Mouse (Mus musculus) CD8-positive naive resting alpha-beta T cell, adult 2 months (primary cell): Measurements from ENCODE around the gene Adcy1.

Experiments used
- DNase-seq, 2 experiments: peaks; one replicate each; pipeline ENCODE4 v3.0.0; 2022; ENCODE audit warnings: low read depth in 2 of 2, low spot score in 2 of 2

The Adcy1 gene

DNA sequence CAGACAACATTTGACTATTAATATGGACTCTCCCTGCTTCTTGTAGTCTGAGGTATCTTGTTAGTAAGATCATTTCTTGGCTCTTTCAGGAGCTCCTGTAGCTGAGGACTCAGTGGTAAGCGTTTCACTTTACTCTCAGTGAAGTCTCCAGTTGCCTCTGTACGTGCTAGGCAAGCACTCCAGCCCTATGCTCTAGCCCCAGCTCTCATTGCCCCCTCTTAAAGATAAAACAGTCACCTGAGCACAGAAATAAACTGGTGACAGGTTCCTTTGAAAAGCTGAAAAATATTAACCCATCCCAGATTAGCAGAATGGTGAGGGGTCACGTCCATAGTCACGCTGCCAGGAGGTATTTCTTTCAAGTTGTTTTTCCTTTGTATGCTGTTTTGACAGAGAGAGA, 115.4 kb downstream of the Adcy1 start:
- DNase-seq = no peak

- no peak for DNase-seq
These were observed 116.0 kb downstream of the Adcy1 start for GRCm38 (mm10) chr11:7179276-7179675.

DNA sequence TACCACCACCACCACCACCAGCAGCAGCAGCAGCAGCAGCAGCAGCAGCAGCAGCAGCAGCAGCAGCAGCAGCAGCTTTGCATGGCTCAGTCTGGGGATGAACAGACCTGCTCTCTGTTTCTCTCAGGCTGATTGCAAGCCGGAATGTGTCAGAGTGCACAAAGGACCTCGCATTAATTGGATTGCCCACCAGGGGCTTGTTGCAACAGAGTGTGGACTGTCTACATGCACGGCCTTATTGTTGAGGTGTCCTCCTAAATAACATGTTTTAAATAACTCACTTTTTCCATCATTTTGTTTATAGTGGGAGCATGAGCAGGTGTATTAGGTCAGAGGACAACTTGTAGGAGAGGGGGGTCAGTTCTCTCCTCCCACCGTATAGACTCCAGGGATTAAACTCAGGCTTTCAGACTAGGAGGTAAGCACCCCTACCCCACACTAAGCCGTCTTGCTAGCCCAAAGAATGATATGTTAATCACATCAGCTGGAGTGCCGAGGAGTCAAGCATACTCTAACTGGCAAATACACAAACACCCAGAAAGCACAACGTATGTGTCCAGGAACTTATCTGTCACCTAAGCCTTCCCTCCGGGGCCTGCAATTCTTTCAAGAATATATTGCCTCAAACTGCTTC, 119.2 kb downstream of the Adcy1 start:
- no peak for DNase-seq

- DNase-seq = no peak
These were observed 121.1 kb downstream of the Adcy1 start for GRCm38 (mm10) chr11:7184420-7184819.

DNA sequence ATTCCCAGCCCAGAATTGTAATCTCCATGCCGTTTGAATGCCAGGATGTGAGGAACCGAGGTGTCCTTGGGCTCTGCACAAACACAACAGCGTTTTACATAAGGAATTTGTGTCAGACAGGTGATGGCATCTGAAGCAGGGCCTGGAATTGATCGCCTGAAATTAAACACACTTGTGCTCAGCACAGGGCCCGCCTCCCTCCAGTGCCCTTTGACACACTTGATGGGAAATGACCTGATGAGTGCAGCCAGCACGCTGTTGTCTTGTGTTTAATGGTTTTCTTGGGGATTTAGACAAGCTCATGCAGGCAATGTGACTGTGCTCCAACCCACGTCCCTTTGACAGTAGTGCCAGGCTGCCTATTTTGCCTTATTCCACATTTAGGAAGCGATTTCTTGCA, 124.2 kb downstream of the Adcy1 start:
- DNase-seq = no peak

GRCm38 (mm10) chr11:7188469-7188868, 125.2 kb downstream of the Adcy1 start, which contains the start of gene Gm11985:
Gene Gm11985, minus strand, starts transcription at chr11:7188569.
- no peak for DNase-seq

GRCm38 (mm10) chr11:7192710-7193109, 129.4 kb downstream of the Adcy1 start:
- no peak for DNase-seq

GRCm38 (mm10) chr11:7193134-7193533, 129.8 kb downstream of the Adcy1 start:
- DNase-seq = no peak

DNA sequence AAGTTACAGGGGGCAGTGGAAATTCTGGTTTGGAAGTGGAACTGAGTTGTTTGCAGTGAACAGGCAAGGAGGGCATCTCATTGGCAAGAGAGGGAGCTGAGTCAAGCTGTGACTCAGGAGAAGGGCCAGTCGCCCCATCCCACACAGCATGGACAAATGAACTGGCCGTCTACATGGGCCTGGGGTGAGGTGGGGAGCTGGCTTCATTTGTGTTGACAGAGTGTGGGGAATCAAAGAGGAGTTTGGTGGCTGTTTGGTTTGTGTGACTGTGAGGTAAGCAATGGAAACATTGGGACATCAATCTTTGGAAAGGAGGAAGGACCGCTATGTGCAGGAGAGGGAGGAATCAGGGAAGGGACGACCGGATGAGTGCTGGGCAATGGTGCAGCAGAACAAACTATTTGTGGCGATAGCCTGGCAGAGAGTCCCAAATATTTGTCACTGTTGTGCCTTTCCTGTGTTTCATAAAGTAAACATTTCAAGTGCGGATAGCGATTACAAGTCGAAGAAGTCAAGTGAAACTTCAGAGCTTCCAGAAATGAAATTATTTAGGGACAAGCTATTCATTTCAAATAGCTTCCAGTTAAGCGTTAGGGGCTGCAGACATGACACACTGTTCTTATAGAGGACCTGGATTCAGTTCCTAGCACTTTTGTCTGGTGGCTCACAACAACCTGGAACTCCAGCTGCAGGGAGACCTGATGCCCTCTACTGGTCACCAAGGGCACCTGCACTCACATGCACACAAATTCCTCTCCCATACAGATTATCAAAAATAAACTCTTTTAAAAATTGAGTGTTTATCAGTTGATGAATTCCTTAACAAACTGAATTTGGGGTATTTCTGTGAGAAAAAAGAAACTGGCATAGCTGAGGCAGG, 131.4 kb downstream of the Adcy1 start:
- no peak for DNase-seq

GRCm38 (mm10) chr11:7195312-7195685, 132.0 kb downstream of the Adcy1 start:
- no peak for DNase-seq

DNA sequence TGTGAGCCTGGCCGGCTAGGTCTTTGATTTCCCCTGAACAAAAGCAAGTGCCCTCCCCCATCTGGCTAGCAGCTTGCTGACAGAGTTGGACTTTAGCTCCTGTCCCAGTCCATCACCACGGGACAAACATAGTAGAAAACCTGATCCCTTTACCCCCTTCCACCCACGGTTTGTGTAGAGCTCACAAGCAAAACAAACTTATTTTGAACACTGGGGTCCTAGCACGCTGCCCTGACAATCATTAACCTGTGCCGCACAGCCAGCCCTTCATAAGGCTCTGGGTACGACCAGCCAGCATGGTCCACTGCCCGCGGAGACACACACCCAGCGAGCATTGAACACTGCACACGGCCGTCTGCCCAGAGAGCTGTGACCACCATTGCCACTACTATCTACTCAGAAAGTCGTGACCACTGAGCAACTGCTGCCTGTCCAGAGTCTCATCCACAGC, 134.2 kb downstream of the Adcy1 start, which contains the start of gene Igfbp1:
Gene Igfbp1 (plus strand): TSS at position 292 of the 451 bp plus-strand sequence.
- DNase-seq = no peak

DNA sequence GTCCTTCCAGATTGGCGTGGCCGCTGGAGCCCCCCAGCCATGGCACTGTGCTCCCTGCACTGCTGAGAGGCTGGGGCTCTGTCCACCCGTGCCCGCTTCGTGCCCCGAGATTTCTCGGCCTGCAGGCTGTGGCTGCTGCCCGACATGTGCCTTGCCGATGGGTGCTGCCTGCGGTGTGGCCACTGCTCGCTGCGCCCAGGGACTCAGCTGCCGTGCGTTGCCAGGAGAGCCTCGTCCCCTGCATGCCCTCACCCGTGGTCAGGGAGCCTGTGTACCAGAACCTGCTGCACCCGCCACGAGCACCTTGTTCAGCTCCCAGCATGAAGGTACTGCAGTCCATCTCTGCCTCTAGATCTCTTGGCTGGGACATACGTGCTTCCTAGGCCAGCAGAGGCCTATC, 134.7 kb downstream of the Adcy1 start:
- no peak for DNase-seq

DNA sequence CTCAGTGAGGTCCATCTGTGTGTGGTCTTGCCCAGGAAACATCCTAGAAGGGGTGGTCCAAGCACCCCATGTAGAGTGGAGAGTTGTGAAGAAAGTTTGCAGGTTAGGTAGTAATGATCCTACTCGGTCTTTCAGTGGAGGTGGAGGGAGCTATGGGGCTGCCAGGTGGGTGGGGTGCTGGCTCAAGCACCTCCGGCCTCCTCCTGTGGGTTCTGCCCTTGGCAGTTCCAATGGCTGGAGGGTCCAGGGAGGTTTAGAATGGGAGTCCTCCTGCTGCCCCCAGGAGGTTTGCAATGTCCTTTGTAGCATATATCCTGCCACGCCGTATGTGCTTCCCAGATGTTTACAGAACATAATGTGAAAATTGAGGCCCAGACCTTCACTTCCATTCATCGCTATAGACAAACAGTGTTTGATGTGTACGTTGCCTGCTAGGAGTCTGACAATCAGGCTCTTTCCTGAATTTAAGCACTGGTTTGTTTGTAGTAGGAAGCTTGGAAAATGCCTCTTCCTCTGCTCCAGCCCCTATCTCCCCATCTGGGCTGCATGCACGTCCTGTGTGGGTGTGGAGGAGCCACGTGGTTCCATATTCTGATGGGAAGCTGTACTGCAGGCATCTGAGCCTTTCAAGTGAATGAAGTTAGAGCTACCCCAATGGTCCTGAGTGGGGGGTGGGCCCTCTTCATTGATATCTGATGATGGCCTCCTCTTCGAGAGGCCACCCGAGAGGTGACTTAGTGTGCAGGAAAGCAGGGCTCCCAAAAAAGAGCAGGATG, 135.4 kb downstream of the Adcy1 start:
- DNase-seq = no peak

- peak in 1 of 2 experiments; percentile 24 for DNase-seq
These were observed 136.6 kb downstream of the Adcy1 start for GRCm38 (mm10) chr11:7199736-7200392.

DNA sequence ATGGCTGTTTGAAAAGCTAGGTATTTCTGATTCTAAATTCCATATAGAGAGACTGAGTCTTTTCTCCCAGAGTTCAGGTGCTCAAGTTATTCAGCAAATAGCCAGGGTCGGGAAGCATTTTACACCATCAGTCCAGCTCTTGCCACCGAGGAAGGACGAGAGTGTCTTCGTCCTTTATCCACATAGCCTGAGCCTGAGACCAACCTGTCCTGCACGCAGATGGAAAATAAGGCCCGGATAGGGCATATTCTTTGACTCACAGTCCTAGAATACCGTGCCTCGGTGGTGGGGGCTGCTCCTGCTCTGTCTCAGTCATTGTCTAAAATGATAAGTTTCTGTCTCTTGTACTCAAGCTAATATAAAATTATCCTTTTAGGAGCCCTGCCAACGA, 137.1 kb downstream of the Adcy1 start:
- no peak for DNase-seq

GRCm38 (mm10) chr11:7202206-7202605, 138.9 kb downstream of the Adcy1 start:
- no peak for DNase-seq

- DNase-seq = no peak
These were observed 140.6 kb downstream of the Adcy1 start for GRCm38 (mm10) chr11:7203846-7204245.

GRCm38 (mm10) chr11:7210343-7210742, 147.1 kb downstream of the Adcy1 start:
- DNase-seq = no peak

DNA sequence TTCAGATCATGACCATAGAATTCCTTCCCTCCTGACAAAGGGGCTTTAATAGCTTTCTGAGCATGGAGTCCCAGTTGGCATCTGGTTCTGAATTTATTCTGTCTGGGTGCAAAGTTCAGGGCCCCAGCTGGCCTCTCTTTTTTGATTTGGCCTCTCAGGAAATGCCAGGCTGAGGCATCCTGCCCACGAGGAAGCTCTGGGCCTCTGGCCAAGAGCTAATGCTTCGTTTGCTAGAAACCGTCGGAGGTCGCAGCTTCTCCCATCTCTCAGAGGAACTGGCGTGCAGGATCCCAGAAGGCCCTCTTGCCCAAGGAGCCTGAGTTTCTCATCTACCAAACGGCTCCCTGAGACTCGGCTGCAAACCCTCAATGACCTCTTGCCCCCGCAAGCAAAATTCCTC, 147.9 kb downstream of the Adcy1 start:
- no peak for DNase-seq

DNA sequence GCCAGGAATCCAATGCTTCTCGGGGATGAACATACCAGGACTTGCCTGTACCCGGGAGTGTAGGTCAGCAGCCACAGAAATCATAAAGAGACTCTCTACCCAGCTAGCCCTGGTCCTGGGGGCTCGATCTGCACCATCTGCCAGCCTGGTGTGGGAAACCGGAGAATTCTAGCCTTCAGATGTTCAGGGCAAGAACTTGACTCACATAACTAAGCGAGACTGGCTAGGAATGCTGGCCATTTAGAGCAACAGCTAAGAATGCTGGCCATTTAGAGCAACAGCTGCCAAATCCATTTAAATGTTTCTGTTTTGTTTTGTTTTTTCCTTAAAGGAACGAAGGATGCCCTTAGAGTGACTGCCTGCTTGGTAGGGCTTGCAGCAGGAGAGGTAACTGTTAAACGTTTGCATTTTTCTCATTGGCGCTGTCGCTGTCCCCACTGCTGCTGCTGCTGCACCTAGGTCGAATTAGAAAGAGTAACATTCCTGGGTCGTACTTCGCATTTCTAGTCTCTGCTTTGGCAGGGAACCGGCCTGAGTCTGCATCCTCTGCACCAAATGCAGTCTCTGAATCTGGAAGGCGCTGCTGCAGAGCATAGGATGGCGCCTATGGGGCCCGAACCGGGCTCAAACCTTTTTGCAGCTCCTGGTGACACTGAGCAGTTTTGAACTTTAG, 149.0 kb downstream of the Adcy1 start:
- DNase-seq = no peak

DNA sequence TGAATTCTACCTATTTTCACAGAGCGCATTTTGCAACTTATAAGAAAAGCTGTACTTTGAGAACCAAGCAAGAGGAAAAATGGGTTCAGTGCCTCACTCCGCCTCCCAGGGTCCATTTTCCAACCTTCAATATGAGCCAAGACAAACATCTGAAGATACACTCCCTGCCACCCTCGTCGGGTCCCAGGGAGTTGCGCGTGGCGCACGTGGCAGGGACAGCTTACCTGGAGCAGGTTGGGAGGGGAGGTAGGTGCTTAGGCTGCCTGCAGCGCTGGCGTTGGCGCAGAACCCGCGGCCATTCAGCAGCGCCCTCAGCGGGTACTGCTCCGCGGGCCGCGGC, 149.8 kb downstream of the Adcy1 start:
- DNase-seq = no peak
